Mouse (Mus musculus): Measurements from ENCODE around the gene Lcn5.

The Lcn5 gene

DNA sequence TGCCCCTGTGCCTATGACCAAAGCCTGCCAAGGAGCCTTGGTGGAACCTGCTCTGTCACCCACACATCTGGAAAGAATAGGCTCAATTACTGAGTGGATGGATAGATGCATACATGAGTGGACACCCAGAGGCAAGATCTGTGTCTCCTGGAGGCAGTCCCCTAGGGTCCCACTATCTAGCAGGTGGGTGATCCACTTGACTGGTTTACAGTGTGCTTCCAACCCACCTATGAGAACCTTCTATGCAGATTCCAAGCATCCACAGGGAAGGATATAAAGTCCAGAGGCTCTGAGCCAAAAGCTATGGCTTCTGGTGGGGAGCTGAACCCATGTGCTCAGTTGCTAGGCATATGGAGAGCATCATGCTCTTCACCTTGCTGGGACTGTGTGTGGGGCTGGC lies at the start of gene Lcn5:
Gene Lcn5, plus strand, starts transcription at position 301 of the 400 bp plus-strand sequence.
- no peak for DNase-seq (ENCODE audit: low read depth, low spot score)

DNA sequence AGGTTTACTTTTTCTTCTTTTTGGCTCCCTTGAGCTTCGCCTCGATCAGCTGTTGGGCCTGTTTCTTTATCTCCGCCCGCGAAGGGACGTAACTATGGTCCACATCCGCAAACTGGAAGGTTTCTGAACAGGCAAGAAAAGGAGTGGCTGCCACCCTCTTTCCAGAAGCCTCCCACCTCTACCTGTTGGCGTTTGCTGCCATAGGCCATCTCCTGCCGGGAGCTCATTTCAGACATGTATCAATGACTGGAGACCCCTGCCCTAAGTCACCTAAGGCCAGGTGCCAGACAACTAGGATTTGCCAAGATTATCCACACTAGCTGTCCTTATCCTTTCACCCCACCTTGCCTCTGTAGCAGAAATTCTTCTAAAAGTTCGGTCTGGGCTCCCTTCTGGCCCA lies 49.1 kb upstream of the Lcn5 start:
- no peak for DNase-seq (ENCODE audit: low read depth, low spot score)

DNA sequence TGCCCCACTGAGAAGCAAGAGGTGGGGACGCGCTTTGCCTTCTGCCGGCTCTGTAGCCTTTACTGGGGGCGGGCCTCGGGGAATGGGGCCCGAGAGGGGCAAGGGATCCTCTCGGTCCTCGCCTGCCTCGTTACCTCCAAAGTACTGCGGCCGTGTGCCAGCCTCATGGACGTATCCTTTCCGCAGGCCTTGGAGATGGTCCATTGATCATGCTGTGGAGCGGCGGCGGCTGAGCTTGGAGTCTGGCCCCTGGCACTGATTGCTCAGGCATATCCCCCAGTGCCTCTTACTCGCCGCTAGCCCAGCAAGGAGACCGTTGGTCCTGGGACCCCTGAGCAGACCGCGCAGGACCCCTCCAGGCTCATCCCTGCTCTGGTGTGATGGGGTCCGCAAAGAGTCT lies 41.4 kb upstream of the Lcn5 start:
- peak; percentile 39 for DNase-seq (ENCODE audit: low read depth, low spot score)

DNA sequence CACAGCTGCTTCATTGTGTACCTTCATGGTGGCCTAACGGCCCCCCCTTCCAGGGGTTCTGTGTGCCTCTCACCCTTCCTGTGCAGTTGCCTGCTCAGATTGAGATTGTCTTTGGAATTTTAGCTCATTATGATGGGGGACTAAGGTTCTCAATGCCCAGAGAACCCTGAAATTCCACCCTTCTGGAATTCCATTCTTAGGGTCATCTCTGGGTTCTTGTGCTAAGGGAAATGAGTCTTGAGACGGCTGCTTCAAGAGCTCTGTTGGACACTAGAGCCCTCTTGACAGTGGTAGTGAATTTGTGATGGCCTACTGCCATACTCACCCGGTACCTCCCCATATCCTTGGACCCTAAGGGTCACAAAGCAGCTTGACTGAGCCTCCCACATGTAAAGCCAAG lies 40.2 kb upstream of the Lcn5 start, which contains the start of gene Ccdc183:
Gene Ccdc183, minus strand, starts transcription at position 101 of the 400 bp plus-strand sequence.
- DNase-seq (ENCODE audit: low read depth, low spot score): no peak

DNA sequence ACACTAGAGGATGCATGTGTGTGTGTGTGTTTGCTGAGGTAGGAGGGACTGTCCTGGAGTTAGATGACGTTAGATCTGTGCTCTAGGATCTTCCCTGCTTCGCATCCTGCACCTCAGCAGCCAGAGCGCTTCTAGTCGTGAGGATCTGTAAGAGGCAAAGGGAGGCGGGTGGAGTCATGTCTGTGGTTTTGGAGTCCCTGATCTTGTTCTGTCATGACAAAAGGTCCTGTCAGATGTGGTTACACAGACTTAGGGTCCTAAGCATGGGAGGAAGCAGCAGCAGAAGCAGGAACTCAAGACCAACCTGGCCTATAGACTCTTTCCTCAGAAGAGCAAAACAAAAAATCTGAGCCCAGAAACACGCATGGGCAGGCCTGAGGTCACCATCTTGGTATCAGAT lies 37.4 kb upstream of the Lcn5 start:
- no peak for DNase-seq (ENCODE audit: low read depth, low spot score)

DNA sequence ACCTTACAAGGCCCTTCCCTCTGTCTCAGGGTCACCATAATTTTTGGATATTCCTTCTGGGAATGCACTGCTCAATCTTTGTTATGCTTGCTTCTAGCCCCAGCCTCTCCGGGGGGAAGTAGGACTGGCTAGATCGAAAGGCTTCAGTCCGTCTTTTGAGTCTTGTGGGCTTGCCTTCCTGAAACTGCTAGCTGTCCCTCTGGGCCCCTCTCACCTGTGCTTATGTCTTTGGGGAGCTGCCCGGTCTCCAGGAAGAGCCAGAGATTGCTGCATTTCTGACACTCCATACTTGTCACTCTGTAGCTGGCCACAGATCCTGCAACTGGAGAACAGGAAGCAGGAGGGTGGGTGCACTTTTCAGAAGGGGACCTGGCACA lies 36.9 kb upstream of the Lcn5 start:
- DNase-seq (ENCODE audit: low read depth, low spot score): no peak

DNA sequence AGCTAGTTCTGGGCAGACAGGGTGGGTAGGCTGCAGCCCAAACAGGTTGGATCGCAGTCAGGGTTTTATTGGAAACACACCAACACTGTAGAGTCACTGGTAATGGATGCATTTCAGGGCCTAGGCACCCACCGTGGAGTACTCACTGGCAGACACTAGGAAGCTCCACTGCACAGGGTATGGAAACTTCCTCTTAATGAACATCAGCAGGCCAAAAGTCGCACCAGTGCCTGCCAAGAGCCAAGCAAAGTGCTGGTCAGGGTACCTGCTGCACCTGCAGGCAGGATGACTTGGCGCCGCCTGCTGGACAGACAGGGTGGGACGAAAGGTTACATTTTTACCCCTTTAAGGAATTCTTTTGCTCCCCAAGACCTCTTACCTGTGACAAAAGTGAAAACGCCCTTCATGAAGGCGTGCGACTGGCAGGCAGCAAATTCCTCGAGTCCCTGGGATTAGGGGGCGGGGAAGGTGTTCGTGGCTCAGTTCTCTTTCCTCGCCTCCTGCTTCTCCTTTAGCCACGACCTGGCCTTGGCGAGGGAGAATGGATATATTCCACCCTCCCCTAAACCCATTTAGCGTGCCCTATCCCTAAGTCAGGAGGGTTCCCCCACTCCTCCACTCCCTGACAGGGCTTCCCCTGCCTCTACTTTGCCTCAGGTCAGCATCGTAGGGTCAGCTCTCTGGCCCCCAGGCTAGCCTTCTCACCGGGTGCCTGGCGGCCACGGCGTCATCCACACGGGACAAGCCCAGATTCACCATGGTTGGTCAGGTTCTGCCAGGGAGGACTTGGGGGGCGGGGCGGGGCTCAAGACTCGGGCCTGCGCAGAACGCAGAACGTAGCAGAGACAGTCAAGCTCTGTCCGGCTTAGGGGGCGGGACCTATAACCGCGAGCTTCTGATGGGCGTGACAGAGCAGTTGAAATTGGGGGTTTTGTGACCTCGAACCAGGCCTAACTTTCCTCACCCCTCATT lies 36.2 kb upstream of the Lcn5 start, which contains the start of gene Tmem141:
Gene Tmem141, minus strand, starts transcription at position 777 of the 972 bp plus-strand sequence.
- DNase-seq (ENCODE audit: low read depth, low spot score): peak; percentile 88

DNA sequence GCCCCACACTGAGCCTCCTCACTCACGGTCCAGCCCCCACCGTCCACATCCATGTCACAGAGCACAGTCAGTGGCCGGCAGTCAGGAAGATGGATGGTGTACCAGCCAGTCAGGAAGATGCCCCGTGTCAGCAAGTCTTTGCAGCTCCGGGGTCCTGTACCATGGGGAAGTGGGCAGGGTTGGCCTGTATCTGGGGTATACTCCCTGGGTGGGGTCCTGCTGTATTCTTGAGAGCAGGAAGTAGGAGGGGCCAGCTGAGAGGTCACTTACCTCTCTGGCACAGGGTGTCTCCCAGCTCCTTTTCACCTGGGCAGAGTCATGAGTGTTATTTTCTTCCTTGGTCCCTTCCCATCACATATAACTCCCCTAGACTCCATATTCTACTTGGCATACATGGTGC lies 31.8 kb upstream of the Lcn5 start:
- no peak for DNase-seq (ENCODE audit: low read depth, low spot score)

DNA sequence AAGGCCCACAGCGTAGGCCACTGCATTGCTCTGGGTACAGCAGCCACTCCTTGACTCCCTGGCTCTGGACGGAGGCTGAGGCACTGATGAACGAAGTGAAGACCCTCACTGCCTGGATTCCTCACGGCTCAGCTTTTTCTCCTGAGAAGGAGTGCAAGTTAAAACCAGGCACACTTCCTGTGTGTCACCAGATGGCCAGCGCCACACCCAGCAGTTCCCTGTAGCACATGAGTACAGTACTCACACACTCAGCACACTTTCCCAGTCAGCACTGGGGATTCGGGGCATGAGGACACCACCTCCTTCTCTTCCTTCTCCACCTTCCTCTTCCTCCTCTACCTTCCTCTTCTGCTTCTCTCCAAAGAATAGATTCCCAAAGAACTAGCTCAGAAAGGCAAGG lies 29.9 kb upstream of the Lcn5 start, which contains the start of gene Fcna:
Gene Fcna, minus strand, starts transcription at position 220 of the 400 bp plus-strand sequence.
- DNase-seq (ENCODE audit: low read depth, low spot score): no peak

DNA sequence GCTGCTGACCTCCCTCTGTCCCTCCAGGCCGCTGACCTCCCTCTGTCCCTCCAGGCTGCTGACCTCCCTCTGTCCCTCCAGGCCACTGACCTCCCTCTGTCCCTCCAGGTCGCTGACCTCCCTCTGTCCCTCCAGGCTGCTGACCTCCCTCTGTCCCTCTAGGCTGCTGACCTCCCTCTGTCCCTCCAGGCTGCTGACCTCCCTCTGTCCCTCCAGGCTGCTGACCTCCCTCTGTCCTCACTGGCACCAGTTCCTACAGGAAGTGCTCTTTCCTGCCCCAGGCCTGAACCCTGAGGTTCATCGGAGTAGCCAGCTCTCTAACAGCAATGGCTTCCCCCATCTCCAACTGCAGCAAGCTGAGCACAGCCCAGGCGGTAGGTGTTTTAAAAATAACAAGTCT lies 29.0 kb upstream of the Lcn5 start:
- DNase-seq (ENCODE audit: low read depth, low spot score): no peak

DNA sequence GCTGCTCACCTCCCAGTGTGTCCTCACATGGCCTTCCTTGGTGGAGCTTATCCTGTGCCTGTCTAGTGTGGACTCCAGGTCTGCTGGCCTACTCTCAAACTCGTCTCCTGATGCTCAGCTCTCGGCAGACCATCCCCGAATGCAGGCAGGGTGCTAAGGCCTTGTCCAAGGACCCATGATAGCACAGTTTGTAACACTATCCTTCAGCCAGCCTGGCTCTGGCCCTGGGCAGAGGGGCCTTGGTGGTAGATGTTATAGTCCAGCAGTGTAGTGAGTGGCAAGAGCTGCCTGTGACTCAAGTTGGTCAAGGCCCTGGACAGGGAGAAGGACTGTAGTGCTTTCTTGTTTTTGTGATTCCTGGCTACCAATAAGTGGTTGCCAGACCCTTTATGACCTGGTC lies 24.1 kb upstream of the Lcn5 start:
- DNase-seq (ENCODE audit: low read depth, low spot score): no peak

DNA sequence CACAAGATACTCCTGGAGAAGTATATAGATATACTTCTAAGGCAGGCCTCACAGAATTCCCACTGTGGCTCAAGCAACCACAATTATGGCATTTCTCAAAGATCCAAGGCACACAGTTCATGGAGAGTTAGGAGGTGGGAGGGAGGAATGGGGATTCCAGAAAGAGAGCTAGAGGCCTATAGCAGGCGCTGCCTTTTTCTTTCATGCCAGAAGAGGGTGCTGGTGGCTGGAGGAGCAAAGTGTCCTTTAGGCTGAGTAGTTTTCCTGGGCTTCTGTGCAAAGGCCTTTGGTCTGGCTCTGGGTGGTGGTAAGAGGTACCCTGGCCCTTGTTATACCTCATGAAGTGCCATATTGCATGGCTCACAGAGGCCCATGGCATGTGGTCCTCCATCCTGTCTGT lies 23.7 kb upstream of the Lcn5 start:
- DNase-seq (ENCODE audit: low read depth, low spot score): no peak

DNA sequence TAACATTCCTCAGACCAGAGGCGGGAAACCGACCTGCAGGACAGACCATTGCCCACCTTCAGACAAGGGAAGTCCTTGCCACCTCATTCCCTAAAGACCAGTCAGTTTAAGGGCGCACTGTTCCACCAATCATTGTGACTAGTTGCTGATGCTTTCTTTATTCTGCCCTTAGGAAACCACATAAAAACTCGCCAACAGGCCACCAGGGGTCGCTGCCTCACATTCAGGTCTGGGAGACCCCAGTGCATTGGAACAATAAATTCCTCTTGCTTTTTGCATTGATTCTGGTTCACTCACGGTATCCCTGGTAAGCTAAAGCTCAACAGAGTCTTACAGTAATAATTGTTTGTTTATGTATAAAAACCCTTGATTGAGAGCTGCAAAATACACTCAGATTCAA lies 17.9 kb upstream of the Lcn5 start:
- peak; percentile 70 for DNase-seq (ENCODE audit: low read depth, low spot score)

DNA sequence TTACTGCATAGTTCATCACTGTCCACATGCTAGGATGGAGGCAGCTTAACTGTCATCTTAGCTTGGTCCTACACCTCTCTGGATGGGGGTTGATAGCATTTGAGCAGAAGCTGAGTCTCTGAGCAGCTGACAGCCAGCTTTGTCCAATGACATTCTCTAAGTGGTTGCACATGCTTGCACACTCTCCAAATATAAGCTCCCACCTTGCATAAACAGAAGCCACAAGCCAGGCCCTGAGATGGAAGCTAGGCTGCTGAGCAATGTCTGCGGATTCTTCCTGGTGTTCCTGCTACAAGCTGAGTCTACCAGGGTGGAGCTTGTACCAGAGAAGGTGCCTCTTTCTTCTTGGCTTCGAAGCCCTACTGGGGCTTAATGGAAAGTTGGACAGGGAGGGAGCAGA lies 4.8 kb upstream of the Lcn5 start, which contains the start of gene Lcn8:
Gene Lcn8, plus strand, starts transcription at position 219 of the 400 bp plus-strand sequence.
- DNase-seq (ENCODE audit: low read depth, low spot score): no peak

DNA sequence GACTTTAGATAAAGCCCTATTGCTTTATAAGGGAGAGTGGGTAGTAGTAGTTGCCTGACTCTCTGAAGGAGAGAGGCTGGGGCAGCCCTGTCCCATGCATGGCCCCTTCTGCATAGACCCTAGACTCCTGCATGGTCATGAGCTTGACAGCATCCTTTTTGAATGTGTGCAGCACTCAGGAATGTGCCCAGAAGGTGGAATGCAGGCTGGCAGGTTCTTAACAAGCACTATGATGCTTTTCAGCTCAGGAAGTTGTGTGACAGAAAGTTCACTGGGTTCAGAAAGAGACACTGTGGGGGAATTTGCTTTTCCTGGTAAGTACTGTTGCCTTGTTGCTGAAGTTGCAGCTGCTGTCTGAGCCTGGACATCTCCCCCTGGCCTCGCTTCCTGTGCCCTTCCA lies 3.2 kb upstream of the Lcn5 start:
- no peak for DNase-seq (ENCODE audit: low read depth, low spot score)

DNA sequence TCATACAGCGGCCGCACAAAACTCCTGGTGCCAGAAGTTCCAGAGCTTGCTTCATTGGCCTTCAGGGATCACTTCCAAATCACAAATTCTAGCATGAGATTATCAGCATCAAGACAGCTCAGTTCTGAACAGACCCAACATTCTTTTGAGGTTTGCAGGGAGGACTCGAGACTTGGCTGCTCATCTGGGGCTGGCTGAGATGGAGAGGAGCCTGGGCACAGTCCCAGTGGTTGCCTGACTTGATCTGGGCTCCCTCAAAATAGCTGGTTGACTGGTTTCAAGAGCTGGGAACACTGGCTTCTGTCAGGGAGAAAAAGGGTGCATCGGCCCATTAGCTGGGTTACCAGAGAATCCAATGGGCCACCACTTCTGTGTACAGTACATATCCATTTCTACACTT lies 1.1 kb upstream of the Lcn5 start:
- no peak for DNase-seq (ENCODE audit: low read depth, low spot score)

DNA sequence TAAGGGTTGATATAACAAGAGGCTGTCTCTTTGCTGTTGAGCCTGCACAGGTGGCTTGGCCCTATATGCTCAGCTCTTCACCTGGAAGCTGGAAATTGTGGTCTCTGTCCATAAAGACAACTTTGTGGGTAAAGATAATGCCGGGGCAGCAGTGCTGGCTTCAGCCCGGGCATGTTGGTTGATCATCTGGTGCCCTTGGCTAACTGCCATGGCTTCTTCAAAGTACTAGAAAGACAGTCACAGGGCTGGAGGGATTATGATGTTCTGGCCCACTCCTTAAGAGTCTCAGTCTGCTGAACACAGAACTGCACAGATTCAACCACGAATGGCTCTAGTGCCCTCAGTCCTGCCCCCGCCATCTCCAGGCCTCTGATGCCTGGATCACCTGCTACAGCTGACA lies 506 bp upstream of the Lcn5 start:
- no peak for DNase-seq (ENCODE audit: low read depth, low spot score)

DNA sequence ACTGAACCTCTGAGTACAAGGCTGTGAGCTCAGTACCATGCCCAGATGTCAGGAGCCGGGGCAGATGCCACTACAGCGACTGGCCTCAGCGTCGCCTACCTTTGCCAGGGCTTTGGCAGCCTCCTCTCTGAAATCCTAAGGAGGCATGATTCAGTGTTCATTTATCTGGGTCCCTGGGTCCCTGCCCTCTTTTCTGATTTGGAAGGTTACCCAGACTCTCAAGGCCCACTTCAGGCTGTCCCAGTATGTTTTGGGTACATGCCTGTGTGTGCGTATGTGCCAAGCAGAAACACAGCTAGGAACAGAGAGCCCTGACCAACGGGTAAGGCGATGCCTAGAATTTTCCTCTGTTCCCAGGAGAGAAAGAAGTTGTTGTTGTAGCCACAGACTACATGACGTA lies 2.5 kb downstream of the Lcn5 start:
- DNase-seq (ENCODE audit: low read depth, low spot score): no peak

DNA sequence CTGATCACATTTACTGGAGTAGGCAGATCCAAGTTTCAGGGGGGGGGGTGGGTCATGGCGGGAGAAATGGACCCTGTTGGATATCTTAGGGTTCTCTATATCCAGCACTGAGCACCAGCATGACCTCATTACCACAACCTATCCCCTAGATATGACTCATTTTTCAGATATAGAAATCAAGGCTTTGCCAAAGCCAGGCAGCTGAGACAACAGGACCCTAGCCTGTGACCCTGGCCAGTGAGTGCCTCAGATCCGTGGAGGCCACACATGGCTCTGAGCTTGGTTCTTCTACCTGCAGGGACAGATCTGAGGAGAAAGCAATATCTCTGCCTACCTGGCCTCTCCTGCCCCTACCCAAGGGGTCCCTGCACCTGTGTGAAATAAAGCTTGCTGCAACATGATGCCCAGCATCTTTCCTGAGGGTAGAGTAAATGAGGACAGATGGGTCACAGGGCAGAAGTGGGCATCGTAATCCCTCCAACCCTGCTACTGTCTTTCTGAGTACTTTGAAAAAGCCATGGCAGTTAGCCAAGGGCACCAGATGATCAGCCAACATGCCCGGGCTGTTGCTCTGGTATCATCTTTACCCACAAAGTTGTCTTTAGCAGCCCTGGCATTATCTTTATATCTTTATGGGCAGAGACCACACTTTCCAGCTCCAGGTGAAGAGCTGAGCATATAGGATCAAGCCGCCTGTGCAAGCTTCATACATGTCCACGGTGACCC lies 3.7 kb downstream of the Lcn5 start:
- DNase-seq (ENCODE audit: low read depth, low spot score): no peak

DNA sequence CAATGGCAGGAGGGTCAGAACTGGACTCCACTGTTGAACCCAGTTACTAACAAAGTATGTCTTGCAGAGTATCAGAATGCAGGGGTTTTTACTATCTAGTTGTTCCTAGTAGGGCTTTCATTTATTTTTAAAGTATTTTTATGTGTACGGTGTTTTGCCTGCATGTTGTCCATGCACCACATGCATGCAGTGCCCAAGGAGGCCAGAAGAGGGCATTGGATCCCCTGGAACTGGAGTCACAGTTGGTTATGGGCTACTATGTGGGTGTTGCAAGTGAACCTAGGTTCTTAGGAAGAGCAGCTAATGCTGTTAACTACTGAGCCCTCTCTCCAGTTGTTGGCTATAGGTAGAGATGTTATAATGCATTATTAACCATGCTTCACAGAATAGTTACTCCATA lies 5.8 kb downstream of the Lcn5 start:
- peak; percentile 61 for DNase-seq (ENCODE audit: low read depth, low spot score)

DNA sequence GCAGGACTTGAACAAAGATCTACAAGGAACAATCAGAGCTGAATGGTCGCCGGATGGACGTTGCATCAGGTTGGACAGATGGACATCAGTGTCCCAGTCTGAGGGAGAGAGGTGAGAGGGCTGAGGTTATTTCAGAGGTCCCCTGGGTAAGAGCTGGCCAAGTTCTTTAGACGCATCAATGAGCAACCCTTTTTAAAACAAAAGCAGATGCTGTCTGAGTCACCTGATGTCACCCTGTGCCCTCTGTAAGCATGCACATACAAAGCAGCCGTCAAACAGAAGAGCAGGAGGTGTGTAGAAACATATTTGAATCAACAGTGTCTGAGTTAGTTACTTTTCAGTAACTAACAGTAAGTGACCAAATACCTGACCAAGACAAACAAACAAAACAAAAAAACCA lies 6.4 kb downstream of the Lcn5 start:
- no peak for DNase-seq (ENCODE audit: low read depth, low spot score)

DNA sequence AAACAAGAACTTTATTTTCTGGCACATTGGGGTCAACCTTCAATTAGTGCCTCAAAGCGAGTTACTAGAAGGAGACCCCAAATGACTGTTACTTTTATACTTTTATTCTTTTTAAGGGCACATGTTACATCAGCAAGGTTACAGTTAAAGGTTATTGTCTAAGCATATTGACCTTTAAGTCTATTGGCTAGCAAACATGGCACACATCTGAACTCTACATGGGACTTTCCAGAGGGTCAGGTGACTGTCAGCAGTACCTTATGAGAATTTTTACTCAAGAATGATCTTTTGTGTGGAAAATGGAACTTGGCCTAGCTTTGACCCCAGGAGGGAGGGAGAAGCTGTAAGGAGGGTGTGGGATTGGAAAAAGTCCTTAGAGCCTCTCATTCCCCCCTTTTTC lies 8.8 kb downstream of the Lcn5 start:
- DNase-seq (ENCODE audit: low read depth, low spot score): no peak

DNA sequence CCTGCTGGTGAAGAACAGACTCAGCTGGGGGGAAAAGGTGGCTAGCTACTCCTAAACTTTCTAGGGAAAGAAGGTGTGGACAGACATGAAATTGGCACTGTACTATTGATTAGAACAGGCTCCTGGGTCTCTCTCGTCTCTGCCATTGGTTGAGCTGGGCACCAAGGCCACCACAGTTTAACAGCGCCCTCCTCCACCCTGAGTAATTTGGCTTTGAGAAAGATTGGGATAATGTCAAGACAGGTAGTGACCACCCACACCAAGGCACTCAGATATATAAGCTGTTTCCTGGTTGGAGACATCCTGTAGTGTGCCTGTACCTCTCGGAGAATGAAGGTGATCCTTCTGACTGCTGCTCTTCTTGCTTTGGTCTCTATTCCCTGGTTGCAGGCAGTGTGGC lies 18.7 kb downstream of the Lcn5 start, which contains the start of gene Lcn6:
Gene Lcn6, plus strand, starts transcription at position 301 of the 400 bp plus-strand sequence.
- DNase-seq (ENCODE audit: low read depth, low spot score): no peak
